Mouse (Mus musculus) kidney, embryonic 16.5 days (tissue): ENCODE measurements at regions not wholly inside any gene's neighbourhood (a gene's known extent, or its start where the extent isn't known, plus 50 kb on each side); places are given as distances from the start of the nearest gene placed in this dataset.
A peak's percentile ranks its signal among the peaks of the same experiment; 100 is the strongest.

Experiments
- ATAC-seq: fragments of 200-750 bp; cut with Nextera tagmentation; 2 replicates; pipeline ENCODE4 v1.8.0; 2017; ENCODE audit warnings: moderate TSS enrichment; ENCODE audit not compliant: low FRiP score, low TSS enrichment
- H3K27ac ChIP-seq: fragments of 300-500 bp; sonication (generic); 2 replicates; pipeline ENCODE4 v1.5.1; 2014; ENCODE audit warnings: low read length
- H3K27me3 ChIP-seq: fragments of 300-500 bp; sonication (generic); 2 replicates; pipeline ENCODE4 v1.6.1; 2014; ENCODE audit warnings: low read length, control low read depth, mixed read lengths; ENCODE audit not compliant: insufficient read depth
- H3K36me3 ChIP-seq: fragments of 300-500 bp; sonication (generic); 2 replicates; pipeline ENCODE4 v1.6.1; 2014; ENCODE audit warnings: low read length, control low read depth, mixed read lengths; ENCODE audit not compliant: insufficient read depth
- H3K4me1 ChIP-seq: fragments of 300-500 bp; sonication (generic); 2 replicates; pipeline ENCODE4 v1.6.1; 2014; ENCODE audit warnings: low read length, control low read depth, mixed read lengths; ENCODE audit not compliant: insufficient read depth
- H3K4me2 ChIP-seq: fragments of 300-500 bp; sonication (generic); replicated peaks from 2 replicates; pipeline ENCODE4 v1.6.1; 2014; ENCODE audit warnings: low read depth, low read length
- H3K4me3 ChIP-seq: fragments of 300-500 bp; sonication (generic); 2 replicates; pipeline ENCODE4 v1.5.1; 2014; ENCODE audit warnings: mild to moderate bottlenecking, low read length
- H3K9ac ChIP-seq: fragments of 300-500 bp; sonication (generic); replicated peaks from 2 replicates; pipeline ENCODE4 v1.6.1; 2014; ENCODE audit warnings: low read length
- H3K9me3 ChIP-seq: fragments of 300-500 bp; sonication (generic); 2 replicates; pipeline ENCODE4 v1.6.1; 2016; ENCODE audit warnings: low read length, control low read depth
- WGBS: fragments of 180-500 bp; shearing (Covaris S2); extraction: QIAGEN DNeasy Blood & Tissue Kit; methylation state at CpG from one replicate; pipeline ENCODE4 v1.1.7; 2014; 5-methylcytosine and 5-hydroxymethylcytosine counted together

- no peak overlapping the region for H3K9ac ChIP-seq
- ATAC-seq = peak; percentile 82
- no peak overlapping the region for H3K4me3 ChIP-seq
- no peaks in the 10 kb centered on the region for H3K9me3 ChIP-seq
- H3K27ac ChIP-seq = no peak overlapping the region
- no peaks in the 10 kb centered on the region for H3K36me3 ChIP-seq
- no peaks in the 10 kb centered on the region for H3K27me3 ChIP-seq
- no peak overlapping the region for H3K4me2 ChIP-seq
- 13% methylated on average over 4 of the region's 4 CpGs for WGBS
- peaks cover 11% of the 10 kb centered on the region for H3K4me1 ChIP-seq
Measured at GRCm38 (mm10) chr6:93140331-93140731, 197.0 kb upstream of the Adamts9 start.

- H3K4me1 ChIP-seq = no peaks in the 10 kb centered on the region
- no peaks in the 10 kb centered on the region for H3K27me3 ChIP-seq
- H3K4me2 ChIP-seq = no peak overlapping the region
- no peak for ATAC-seq
- no peak overlapping the region for H3K27ac ChIP-seq
- H3K36me3 ChIP-seq = no peaks in the 10 kb centered on the region
- H3K4me3 ChIP-seq = no peak overlapping the region
- no peak overlapping the region for H3K9ac ChIP-seq
- WGBS = 70% methylated on average over 5 of the region's 5 CpGs
- H3K9me3 ChIP-seq = no peaks in the 10 kb centered on the region
Measured at GRCm38 (mm10) chr6:93133940-93134339, 190.6 kb upstream of the Adamts9 start.

- Histone ChIP-seq H3K9ac (no peak overlapping the region), H3K36me3 (no peaks in the 10 kb centered on the region), H3K4me1 (no peaks in the 10 kb centered on the region), H3K27me3 (no peaks in the 10 kb centered on the region), H3K27ac (no peak overlapping the region), H3K4me2 (no peak overlapping the region), H3K9me3 (no peaks in the 10 kb centered on the region), H3K4me3 (no peak overlapping the region)
- ATAC-seq = no peak
- 49% methylated on average over 4 of the region's 4 CpGs for WGBS
Measured at GRCm38 (mm10) chr6:93130946-93131685, 187.8 kb upstream of the Adamts9 start.

- Histone ChIP-seq H3K9ac (no peak overlapping the region), H3K27me3 (no peaks in the 10 kb centered on the region), H3K9me3 (no peaks in the 10 kb centered on the region), H3K4me3 (no peak overlapping the region), H3K4me2 (no peak overlapping the region), H3K27ac (peak overlapping the region; percentile 52; the same call in 1 of the 2 replicates), H3K4me1 (no peaks in the 10 kb centered on the region), H3K36me3 (no peaks in the 10 kb centered on the region)
- ATAC-seq = no peak
- 58% methylated on average over 12 of the region's 12 CpGs for WGBS
Measured at GRCm38 (mm10) chr6:93119482-93119881, 176.2 kb upstream of the Adamts9 start.

GRCm38 (mm10) chr6:93113361-93113760 is 170.1 kb upstream of the Adamts9 start:
- no peaks in the 10 kb centered on the region for H3K4me1 ChIP-seq
- no peaks in the 10 kb centered on the region for H3K9me3 ChIP-seq
- 88% methylated on average over 3 of the region's 3 CpGs for WGBS
- no peak for ATAC-seq
- no peaks in the 10 kb centered on the region for H3K36me3 ChIP-seq
- H3K4me3 ChIP-seq = no peak overlapping the region
- H3K4me2 ChIP-seq = no peak overlapping the region
- H3K9ac ChIP-seq = no peak overlapping the region
- H3K27me3 ChIP-seq = no peaks in the 10 kb centered on the region
- H3K27ac ChIP-seq = no peak overlapping the region

- WGBS = 53% methylated on average over 5 of the region's 5 CpGs
- no peak overlapping the region for H3K4me2 ChIP-seq
- no peaks in the 10 kb centered on the region for H3K36me3 ChIP-seq
- no peaks in the 10 kb centered on the region for H3K4me1 ChIP-seq
- ATAC-seq = no peak
- H3K9me3 ChIP-seq = no peaks in the 10 kb centered on the region
- H3K4me3 ChIP-seq = no peak overlapping the region
- no peak overlapping the region for H3K27ac ChIP-seq
- H3K9ac ChIP-seq = no peak overlapping the region
- no peaks in the 10 kb centered on the region for H3K27me3 ChIP-seq
Measured at GRCm38 (mm10) chr6:93094730-93095360, 151.6 kb upstream of the Adamts9 start.

GRCm38 (mm10) chr6:93093770-93094169 is 150.5 kb upstream of the Adamts9 start:
- no peak for ATAC-seq
- Histone ChIP-seq H3K36me3 (no peaks in the 10 kb centered on the region), H3K9me3 (no peaks in the 10 kb centered on the region), H3K9ac (no peak overlapping the region), H3K4me3 (no peak overlapping the region), H3K27me3 (no peaks in the 10 kb centered on the region), H3K27ac (no peak overlapping the region), H3K4me2 (no peak overlapping the region), H3K4me1 (no peaks in the 10 kb centered on the region)
- 82% methylated on average over 2 of the region's 2 CpGs for WGBS

GRCm38 (mm10) chr6:93087329-93087728 is 144.0 kb upstream of the Adamts9 start:
- H3K9ac ChIP-seq = no peak overlapping the region
- H3K27me3 ChIP-seq = no peaks in the 10 kb centered on the region
- H3K27ac ChIP-seq = no peak overlapping the region
- H3K9me3 ChIP-seq = no peaks in the 10 kb centered on the region
- H3K4me1 ChIP-seq = no peaks in the 10 kb centered on the region
- WGBS = 86% methylated on average over 2 of the region's 2 CpGs
- H3K4me2 ChIP-seq = no peak overlapping the region
- ATAC-seq = no peak
- no peaks in the 10 kb centered on the region for H3K36me3 ChIP-seq
- H3K4me3 ChIP-seq = no peak overlapping the region

- Histone ChIP-seq H3K4me1 (no peaks in the 10 kb centered on the region), H3K4me3 (no peak overlapping the region), H3K4me2 (no peak overlapping the region), H3K27me3 (no peaks in the 10 kb centered on the region), H3K9me3 (no peaks in the 10 kb centered on the region), H3K9ac (no peak overlapping the region), H3K27ac (no peak overlapping the region), H3K36me3 (no peaks in the 10 kb centered on the region)
- WGBS = 77% methylated on average over 1 of the region's 1 CpGs
- no peak for ATAC-seq
Measured at GRCm38 (mm10) chr6:93084286-93084685, 141.0 kb upstream of the Adamts9 start.

GRCm38 (mm10) chr6:93083716-93084115 is 140.4 kb upstream of the Adamts9 start:
- Histone ChIP-seq H3K9me3 (no peaks in the 10 kb centered on the region), H3K4me3 (no peak overlapping the region), H3K27me3 (no peaks in the 10 kb centered on the region), H3K4me1 (0 out of 2 replicates have a peak, but pooled peaks cover 4% of the 10 kb centered on the region), H3K4me2 (no peak overlapping the region), H3K9ac (no peak overlapping the region), H3K27ac (no peak overlapping the region), H3K36me3 (no peaks in the 10 kb centered on the region)
- 63% methylated on average over 6 of the region's 6 CpGs for WGBS
- no peak for ATAC-seq
